In the genomic region with DNA sequence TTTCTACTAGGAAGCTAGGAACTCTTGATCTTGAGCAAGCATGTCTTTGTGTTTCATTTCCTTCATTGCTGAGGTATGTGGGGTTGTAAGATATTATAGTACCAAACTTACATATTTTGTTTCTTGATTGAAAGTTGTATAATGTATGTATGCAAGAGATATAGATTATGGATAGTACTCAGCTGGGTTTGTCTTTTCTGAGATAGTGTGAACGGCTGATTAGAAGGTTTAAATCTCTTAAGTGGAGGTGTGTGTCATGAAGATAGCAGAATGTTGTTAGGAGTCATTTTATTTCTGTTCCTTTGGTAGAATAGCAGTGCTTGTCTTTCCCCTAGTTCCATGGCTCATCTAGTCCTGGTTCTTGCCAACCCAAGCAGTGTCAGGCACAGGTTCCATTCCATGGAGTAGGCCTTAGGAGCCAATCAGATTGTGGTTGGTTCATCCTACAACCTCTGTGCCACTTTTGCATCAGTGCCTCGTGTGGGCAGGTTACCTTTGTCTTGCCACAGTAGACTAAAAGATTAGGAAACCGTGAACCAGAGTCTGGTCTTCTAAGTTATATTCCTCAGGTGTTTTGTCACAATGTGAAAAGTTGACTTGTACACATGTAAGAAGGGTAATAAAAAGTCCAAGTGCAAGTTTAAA, we compare ENCODE assay signal across 31 mouse cellular contexts. TPM values are rescaled to one million over a fixed set of nuclear protein-coding genes. Genes with fewer than 3 reads are reported as not detected.
DNase-seq lines count a peak whose midpoint lies in the region; ATAC-seq and TF ChIP-seq lines count a peak whose summit lies in the region.
"Had no signal": no experiment of that assay in that cellular context is flagged by ENCODE, and none has a peak within 500 bp of the region (broad histone marks: within the 10 kb centered on the region; RNA-seq: fewer than 3 reads in every experiment).

No protein-coding gene starts in this region.

- no peak for TF ChIP-seq POLR2A in MEL (IDR thresholded peaks at IDR 0.05; ENCODE audit: control insufficient read depth in 1 of 2, insufficient read depth in 1 of 2, low read depth in 1 of 2, low read length in 2 of 2, poor library complexity in 1 of 2)

- H3K36me3 ChIP-seq in liver, embryonic 13.5 days, result no peaks in the 10 kb centered on the region
- H3K36me3 ChIP-seq in MEL (ENCODE audit: control insufficient read depth in 1 of 2, insufficient read depth in 2 of 2, low read length in 2 of 2), result no peaks in the 10 kb centered on the region
- H3K36me3 ChIP-seq: G1E; heart, embryonic 10.5 days; hindbrain, embryonic 13.5 days; intestine, embryonic 15.5 days had no signal

- peak in 1 of 2 experiments; percentile 36; a peak in 1 of 4 replicates for TF ChIP-seq EP300 in MEL (IDR thresholded peaks at IDR 0.05; ENCODE audit: low read depth in 1 of 2, low read length in 2 of 2)

- H3K79me2 ChIP-seq in MEL (ENCODE audit: control insufficient read depth, insufficient read depth, low read length, poor library complexity), result no peaks in the 10 kb centered on the region

- peak; percentile 34; the same call in 1 of the 2 replicates for ATAC-seq in liver, embryonic 13.5 days (ENCODE audit: low read depth)
- ATAC-seq: forebrain, embryonic 14.5 days; forebrain, postnatal 0 days; hindbrain, embryonic 16.5 days; intestine, embryonic 15.5 days had no signal

- H3K4me2 ChIP-seq in liver, embryonic 13.5 days, result no peak overlapping the region
- H3K4me2 ChIP-seq: embryonic facial prominence, embryonic 13.5 days; heart, embryonic 13.5 days; hindbrain, embryonic 13.5 days; intestine, embryonic 15.5 days had no signal

- DNase-seq in liver, embryonic 13.5 days, result no peak
- no peak for DNase-seq in liver
- no peak for DNase-seq in MEL (ENCODE audit: low read depth, low spot score)
- DNase-seq in gonadal fat pad, adult 2 months (ENCODE audit: low read depth), result peak; percentile 79
- DNase-seq in spleen, postnatal 4 days (ENCODE audit: low spot score in 2 of 2), result no peak
- no peak for DNase-seq in layer of hippocampus, adult 9-10 months (ENCODE audit: low spot score)
- DNase-seq: adrenal gland, adult 2 months; adrenal gland, postnatal 14 days; B cell, adult 2 months; cerebellum, adult 11 months; cerebellum, adult 2 months; cerebellum, adult 9-11 months; cerebellum, postnatal 25 days; embryo, embryonic 11 days; forebrain, postnatal 0 days; gastrocnemius, adult 2 months; gastrocnemius, postnatal 14 days; heart, adult 2 months; heart, postnatal 14 days had no signal

- no peak for TF ChIP-seq CTCF in MEL (IDR thresholded peaks at IDR 0.05 in 2 of 3, conservative IDR thresholded peaks at IDR 0.05 in 1 of 3; ENCODE audit: control insufficient read depth in 1 of 3, insufficient read depth in 1 of 3, low read depth in 2 of 3, low read length in 3 of 3, poor library complexity in 1 of 3, severe bottlenecking in 1 of 3)

- no peak for TF ChIP-seq RAD21 in MEL (IDR thresholded peaks at IDR 0.05; ENCODE audit: low read depth, low read length)

- no peak overlapping the region for H3K27ac ChIP-seq in liver, embryonic 13.5 days
- no peak overlapping the region for H3K27ac ChIP-seq in MEL (ENCODE audit: control insufficient read depth, low read depth, low read length)
- H3K27ac ChIP-seq: embryonic facial prominence, embryonic 10.5 days; embryonic facial prominence, embryonic 13.5 days; forebrain, embryonic 10.5 days; gastrocnemius, adult 2 months; heart, adult 2 months; heart, embryonic 10.5 days; heart, embryonic 13.5 days; hindbrain, embryonic 13.5 days; intestine, embryonic 15.5 days had no signal

- no peaks in the 10 kb centered on the region for H3K27me3 ChIP-seq in liver, embryonic 13.5 days
- peaks cover 0 to 1% of the 10 kb centered on the region in 2 experiments; a peak in 3 of 4 replicates for H3K27me3 ChIP-seq in MEL (ENCODE audit: control insufficient read depth in 1 of 2, insufficient read depth in 2 of 2, low read length in 2 of 2)
- H3K27me3 ChIP-seq: CH12.LX; embryonic facial prominence, embryonic 13.5 days; heart, embryonic 13.5 days; hindbrain, embryonic 13.5 days; intestine, embryonic 15.5 days had no signal

- H3K9me3 ChIP-seq in liver, embryonic 13.5 days (replicated peaks), result no peaks in the 10 kb centered on the region
- H3K9me3 ChIP-seq in MEL (replicated peaks; ENCODE audit: insufficient read depth, low read length), result no peaks in the 10 kb centered on the region
- H3K9me3 ChIP-seq: embryonic facial prominence, embryonic 10.5 days; embryonic facial prominence, embryonic 13.5 days; forebrain, embryonic 10.5 days; G1E; heart, embryonic 10.5 days; heart, embryonic 13.5 days; hindbrain, embryonic 13.5 days; intestine, embryonic 15.5 days had no signal

- no peak overlapping the region for H3K4me3 ChIP-seq in liver, embryonic 13.5 days (replicated peaks)
- no peak overlapping the region for H3K4me3 ChIP-seq in MEL (ENCODE audit: control insufficient read depth in 1 of 2, insufficient read depth in 1 of 2, low read depth in 2 of 2, low read length in 2 of 2)
- H3K4me3 ChIP-seq: embryonic facial prominence, embryonic 10.5 days; embryonic facial prominence, embryonic 13.5 days; erythroblast, embryonic 14.5 days; forebrain, embryonic 10.5 days; gastrocnemius, adult 2 months; heart, adult 2 months; heart, embryonic 10.5 days; heart, embryonic 13.5 days; hindbrain, embryonic 13.5 days; intestine, embryonic 15.5 days had no signal

- WGBS in liver, embryonic 13.5 days (ENCODE audit: insufficient replicate concordance), result 47% methylated on average over 3 of the region's 3 CpGs

- no peak overlapping the region for H3K9ac ChIP-seq in liver, embryonic 13.5 days
- no peak overlapping the region for H3K9ac ChIP-seq in MEL (ENCODE audit: control insufficient read depth, low read depth, low read length, poor library complexity, severe bottlenecking)
- H3K9ac ChIP-seq: embryonic facial prominence, embryonic 13.5 days; forebrain, postnatal 0 days; heart, embryonic 13.5 days; hindbrain, embryonic 13.5 days; intestine, embryonic 15.5 days had no signal

- H3K4me1 ChIP-seq in liver, embryonic 13.5 days (replicated peaks), result peaks cover 11% of the 10 kb centered on the region
- no peaks in the 10 kb centered on the region for H3K4me1 ChIP-seq in MEL (ENCODE audit: control insufficient read depth in 1 of 2, insufficient read depth in 2 of 2, low read length in 2 of 2)
- H3K4me1 ChIP-seq: embryonic facial prominence, embryonic 10.5 days; embryonic facial prominence, embryonic 13.5 days; forebrain, embryonic 10.5 days; hindbrain, embryonic 13.5 days; intestine, embryonic 15.5 days had no signal

TF ChIP-seq in MEL, 35 proteins besides CTCF, POLR2A, EP300 and RAD21:
- TF ChIP-seq KAT2A (conservative IDR thresholded peaks at IDR 0.05; ENCODE audit: low read depth, low read length) (no peak), TCF12 (IDR thresholded peaks at IDR 0.05; ENCODE audit: low read depth, low read length) (0 out of 2 replicates have a peak, but pooled peaks have one; percentile 12)

RNA-seq across cellular contexts. Expression of gene Arhgap32, which starts 38.9 kb away (rescaled TPM):
- 0.28 and 0.35 TPM in 2 replicates for polyA plus RNA-seq in liver, embryonic 13.5 days (2015; fragmentation: Nextera tagmentation; extraction: Ambion mirVana)
- total RNA-seq in MEL (2012; rRNA removed), result 0.03 and 0.15 TPM in 2 replicates
- under 1 TPM in 1 of 2 experiments, not detected in 1; 0.06 TPM for polyA plus RNA-seq in MEL (2012; ENCODE audit: insufficient read depth in 1 of 2, insufficient read length in 2 of 2, low read depth in 1 of 2, low replicate concordance in 2 of 2, missing spikeins in 1 of 2)
- 5.3 and 14.6 TPM in 2 replicates for polyA plus RNA-seq in gonadal fat pad, adult 2 months (2012; rRNA removed)
- polyA plus RNA-seq: erythroblast, embryonic 14.5 days had no signal
